Mouse (Mus musculus) lung, postnatal 10 days (tissue): Measurements from ENCODE around the gene Maco1.

ENCODE experiments used
- DNase-seq: peaks from one replicate; pipeline ENCODE4 v3.0.0; 2021

Gene Maco1

DNA sequence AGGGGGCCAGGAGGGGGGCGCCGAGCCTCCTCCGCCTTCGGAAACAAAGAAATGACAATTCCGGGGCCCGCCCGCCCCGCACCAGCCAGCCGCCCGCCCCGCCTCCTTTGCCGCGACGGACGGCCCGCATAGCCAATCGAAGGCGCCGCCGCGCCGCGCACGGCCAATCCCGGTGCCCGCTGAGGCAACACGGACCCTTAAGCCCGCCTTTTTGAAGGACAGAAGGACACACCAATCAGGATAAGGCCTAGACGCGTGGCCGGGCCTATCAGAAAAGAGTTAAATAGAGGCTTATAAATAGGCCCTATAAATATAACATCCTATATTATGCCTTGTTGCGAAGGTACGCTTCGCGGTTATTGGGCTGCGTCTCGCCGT lies at the start of gene Maco1:
Maco1 (minus strand) TSS at position 87 of the 378 bp plus-strand sequence.
- DNase-seq: peak; percentile 99

DNA sequence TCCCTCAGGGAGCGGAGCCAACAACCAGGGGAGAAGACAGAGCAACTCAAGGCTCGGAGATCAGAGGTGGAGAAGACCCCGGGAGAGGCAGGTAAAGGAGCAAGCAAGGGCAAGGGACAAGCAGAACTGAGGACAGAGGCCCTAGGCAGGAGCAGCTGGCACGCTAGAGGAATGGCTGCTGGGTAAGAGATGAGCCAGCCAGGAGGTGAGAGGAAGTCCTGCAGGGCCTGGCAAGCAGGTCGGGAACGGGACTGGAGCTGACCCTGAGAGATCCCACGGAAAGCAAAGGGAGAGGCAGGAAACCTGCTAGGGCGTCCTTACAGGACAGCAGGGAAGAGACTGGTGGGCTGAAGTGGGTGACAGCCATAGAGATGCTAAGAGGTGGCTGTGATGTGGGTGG lies 48.0 kb upstream of the Maco1 start:
- DNase-seq: no peak

- DNase-seq: no peak
Measured at GRCm38 (mm10) chr4:134897256-134897655, 44.1 kb upstream of the Maco1 start.

DNA sequence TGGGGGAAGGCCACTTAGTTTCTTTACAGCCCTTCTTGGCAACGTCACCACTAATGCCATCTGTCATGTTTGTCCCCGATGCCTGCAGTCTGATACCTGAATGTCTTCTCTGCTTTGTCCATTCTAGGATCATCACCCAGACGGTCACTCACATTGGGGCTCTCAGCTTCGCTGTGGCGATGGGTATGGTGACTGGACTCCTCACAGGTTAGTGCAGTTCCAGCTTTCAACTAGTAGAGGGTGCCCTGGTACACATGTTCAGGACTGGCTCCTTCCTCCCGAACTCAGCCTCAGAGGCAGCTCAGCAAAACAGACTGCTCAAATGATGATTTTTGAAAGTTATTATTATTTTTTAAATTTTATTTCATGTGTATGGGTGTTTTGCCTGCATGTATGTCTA lies 39.0 kb upstream of the Maco1 start:
- peak; percentile 76 for DNase-seq

GRCm38 (mm10) chr4:134884364-134884763 lies 31.2 kb upstream of the Maco1 start:
- DNase-seq: no peak

DNA sequence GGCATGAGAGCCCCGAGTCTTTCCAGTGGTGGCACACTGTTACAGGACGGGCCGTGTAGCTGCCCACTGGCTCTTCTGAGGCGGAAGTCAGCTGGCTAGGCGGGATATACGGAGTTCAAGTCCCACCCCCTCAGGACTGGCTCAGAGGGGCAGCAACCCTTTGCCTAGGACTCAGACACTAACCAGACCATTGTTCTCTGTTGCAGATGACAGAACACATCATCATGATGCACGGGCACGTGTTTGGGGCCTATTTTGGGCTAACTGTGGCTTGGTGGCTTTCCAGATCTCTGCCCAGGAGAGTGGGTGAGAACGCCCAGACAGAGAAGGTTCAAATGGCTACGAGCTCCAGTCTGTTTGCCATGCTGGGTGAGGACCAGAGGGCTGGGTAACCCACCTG lies 30.7 kb upstream of the Maco1 start:
- DNase-seq: no peak

- peak; percentile 56 for DNase-seq
Measured at GRCm38 (mm10) chr4:134883266-134883665, 30.1 kb upstream of the Maco1 start.

DNA sequence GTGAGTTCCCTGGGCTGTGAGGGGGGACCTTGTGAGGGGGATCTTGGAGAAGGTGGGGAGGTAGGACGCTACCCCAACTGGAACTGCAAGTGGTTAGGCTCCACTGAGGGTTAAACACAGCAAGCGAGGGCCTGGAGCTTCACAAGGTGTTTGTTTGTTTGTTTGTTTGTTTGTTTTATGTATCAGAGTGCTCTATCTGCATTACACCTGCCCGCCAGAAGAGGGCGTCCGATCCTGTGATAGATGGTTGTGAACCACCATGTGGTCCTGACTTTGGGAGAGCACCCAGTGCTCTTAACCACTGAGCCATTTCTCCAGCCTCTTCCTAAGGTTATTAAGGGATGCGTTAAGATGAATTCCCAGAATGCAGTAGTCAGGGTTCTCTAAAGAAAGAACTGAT lies 26.9 kb upstream of the Maco1 start:
- peak; percentile 26 for DNase-seq

DNA sequence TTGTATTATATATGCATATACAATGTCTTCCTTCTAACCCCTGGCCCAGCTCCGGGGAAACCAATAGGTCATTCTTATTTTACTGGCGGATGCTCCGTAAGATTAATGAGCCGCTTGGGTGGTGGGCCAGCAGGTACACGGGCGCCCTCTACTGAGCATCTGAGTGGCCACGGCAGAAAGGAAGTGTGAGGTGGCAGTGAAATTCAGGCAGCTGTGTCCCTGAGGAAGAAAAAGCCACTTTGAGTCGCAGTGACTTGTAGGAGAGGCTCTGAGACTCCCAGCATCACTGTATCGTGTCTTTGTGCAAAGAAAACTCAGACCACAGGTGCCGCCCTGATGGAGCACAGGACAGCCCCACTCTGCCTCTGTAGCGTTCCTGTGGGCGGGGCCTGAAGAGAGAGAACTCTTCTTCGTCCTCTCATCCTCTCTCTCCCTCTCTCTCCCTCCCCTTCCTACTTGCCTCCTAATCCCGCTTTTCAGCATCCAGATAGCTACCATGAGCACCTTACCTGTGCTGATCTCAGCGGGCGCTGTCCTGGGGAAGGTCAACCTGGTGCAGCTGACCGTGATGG lies 26.4 kb upstream of the Maco1 start:
- DNase-seq: peak; percentile 85

DNA sequence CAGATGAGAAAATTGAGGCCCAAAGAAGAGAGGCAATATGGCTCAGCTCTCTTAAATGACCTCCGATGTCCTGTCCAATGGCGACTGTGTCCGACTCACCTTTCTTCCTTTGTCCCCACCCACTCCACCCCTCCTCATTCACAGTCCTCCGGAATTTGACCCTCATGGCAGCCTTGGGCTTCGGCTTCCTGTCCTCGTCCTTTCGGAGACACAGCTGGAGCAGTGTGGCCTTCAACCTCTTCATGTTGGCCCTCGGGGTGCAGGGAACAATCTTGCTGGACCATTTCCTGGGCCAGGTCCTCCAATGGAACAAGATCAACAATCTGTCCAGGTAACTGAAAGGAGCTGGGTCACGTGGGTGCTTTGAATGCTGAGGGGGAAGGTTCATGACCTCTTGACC lies 23.0 kb upstream of the Maco1 start:
- no peak for DNase-seq

- no peak for DNase-seq
Measured at GRCm38 (mm10) chr4:134871950-134872349, 18.8 kb upstream of the Maco1 start.

- DNase-seq: no peak
Measured at GRCm38 (mm10) chr4:134871477-134871876, 18.3 kb upstream of the Maco1 start.

DNA sequence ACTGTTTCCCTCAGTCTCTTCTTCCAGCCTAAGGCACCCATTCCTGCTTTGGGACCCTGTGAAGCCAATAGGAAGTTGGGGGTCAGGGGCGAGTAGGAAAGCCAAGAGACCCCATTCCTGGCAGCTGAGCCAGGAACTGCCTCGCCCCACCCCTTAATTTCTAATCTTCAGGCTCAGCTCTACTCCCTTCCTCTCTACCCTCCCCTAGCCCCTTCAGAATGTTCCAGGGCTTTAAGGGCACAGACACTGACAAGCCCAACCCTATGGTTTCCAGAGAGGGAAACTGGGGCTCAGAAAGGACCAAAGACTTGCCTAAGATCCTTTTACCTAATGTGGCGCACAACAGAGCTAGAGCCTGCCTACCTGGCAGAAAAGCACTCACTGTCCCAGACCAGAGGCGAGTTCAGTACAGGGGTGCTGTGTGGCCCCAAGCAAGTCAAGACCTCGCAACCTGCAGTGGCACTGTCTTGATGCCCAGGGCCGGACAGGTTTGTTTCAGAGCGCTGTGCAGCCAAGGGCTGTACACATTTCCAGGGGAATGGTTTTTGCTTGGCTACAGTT lies 16.8 kb upstream of the Maco1 start:
- no peak for DNase-seq

DNA sequence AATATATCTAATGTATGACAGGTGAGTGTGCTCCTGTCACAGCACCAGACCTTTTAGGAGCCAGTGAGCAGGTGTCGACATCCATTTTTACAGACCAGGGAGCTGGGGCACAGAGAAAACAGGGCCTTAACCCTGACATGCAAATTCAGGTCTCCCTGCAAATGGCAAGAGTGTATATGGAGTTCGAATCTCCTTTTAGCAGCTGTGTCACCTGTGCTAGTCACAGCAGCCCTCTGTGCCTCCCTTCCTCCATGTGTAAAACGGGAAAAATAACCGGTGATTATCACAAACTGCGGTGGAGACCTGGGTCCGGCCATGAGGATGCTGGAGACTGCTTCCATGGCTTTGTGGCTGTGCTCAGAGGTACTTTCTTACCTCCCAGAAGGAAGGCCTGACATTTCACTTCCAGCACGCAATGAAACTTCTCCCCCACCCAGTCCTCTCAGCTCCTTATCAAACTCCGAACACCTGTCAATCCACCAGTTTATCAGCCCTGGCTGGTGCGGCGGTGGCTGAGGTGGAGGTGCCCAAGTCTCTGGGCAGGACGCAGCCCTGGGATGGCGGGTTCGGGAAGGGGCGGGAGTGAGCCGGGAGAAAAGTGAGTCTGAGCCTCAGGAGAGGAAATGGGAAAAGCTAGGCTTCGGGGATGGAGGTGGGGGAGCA lies 16.1 kb upstream of the Maco1 start:
- no peak for DNase-seq

- no peak for DNase-seq
Measured at GRCm38 (mm10) chr4:134868490-134868889, 15.3 kb upstream of the Maco1 start.

GRCm38 (mm10) chr4:134868065-134868464 lies 14.9 kb upstream of the Maco1 start:
- no peak for DNase-seq

DNA sequence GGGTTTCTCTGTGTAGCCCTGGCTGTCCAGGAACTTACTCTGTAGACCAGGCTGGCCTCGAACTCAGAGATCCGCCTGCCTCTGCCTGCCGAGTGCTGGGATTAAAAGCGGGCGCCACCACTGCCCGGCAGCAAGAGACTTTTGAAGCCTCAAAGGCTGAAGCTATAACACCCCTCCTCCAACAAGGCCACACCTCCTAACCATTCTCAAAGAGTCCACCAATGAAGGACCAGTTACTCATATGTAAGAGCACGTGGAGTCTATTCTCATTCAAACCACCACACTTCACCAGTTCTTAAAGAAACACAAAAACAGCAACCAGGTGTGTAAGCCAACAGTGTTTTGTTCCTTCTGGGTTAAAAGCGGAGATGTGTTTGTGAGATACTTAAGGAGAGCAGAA lies 14.5 kb upstream of the Maco1 start:
- no peak for DNase-seq

DNA sequence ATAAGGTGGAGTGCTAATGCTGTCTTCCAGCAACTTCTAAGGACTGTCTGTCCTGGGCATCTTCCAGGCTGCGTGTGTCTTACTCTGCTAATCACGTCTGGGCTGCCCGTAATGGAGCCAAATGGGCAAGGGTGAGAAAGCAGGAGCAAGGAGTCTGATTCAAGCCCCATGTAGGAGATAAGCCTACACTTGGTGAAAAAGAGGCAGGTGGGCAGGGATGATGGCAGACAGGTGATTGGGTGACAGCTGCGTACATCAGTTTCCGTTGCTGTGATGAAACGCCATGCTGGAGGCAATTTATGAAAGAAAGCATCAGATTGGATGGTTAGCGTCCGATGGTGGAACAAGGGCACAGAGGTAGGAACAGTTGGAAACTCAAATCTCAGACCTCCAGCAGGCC lies 14.1 kb upstream of the Maco1 start:
- DNase-seq: no peak

- no peak for DNase-seq
Measured at GRCm38 (mm10) chr4:134865789-134866188, 12.6 kb upstream of the Maco1 start.

- no peak for DNase-seq
Measured at GRCm38 (mm10) chr4:134865340-134865739, 12.2 kb upstream of the Maco1 start.

- no peak for DNase-seq
Measured at GRCm38 (mm10) chr4:134863937-134864729, 11.0 kb upstream of the Maco1 start, which contains the start of gene Rhd. Gene Rhd, plus strand, starts transcription at chr4:134864536.

GRCm38 (mm10) chr4:134862996-134863395 lies 9.9 kb upstream of the Maco1 start:
- no peak for DNase-seq

- no peak for DNase-seq
Measured at GRCm38 (mm10) chr4:134861884-134862283, 8.7 kb upstream of the Maco1 start.

- no peak for DNase-seq
Measured at GRCm38 (mm10) chr4:134858494-134858893, 5.3 kb upstream of the Maco1 start.
